In genomic region chr17:25569833-25570647, GRCm38 (mm10) we compare ENCODE assay signal across 8 mouse cellular contexts. TPM values are rescaled to one million over a fixed set of nuclear protein-coding genes. Genes with fewer than 3 reads are reported as not detected.
A peak's percentile ranks its signal among the peaks of the same experiment; 100 is the strongest.
DNase-seq lines count a peak whose midpoint lies in the region; ATAC-seq and TF ChIP-seq lines count a peak whose summit lies in the region.

No protein-coding gene starts in this region.

- peak overlapping the region; percentile 72 for H3K4me3 ChIP-seq in testis, adult 2 months (ENCODE audit: control insufficient read depth, low read depth, low read length)
- peak overlapping the region; percentile 54 for H3K4me3 ChIP-seq in hindbrain, embryonic 15.5 days
- peak overlapping the region; percentile 50 for H3K4me3 ChIP-seq in midbrain, embryonic 16.5 days (ENCODE audit: low read depth, low read length)

- TF ChIP-seq POLR2A in testis, adult 2 months (IDR thresholded peaks at IDR 0.05; ENCODE audit: control insufficient read depth, low read depth, low read length) = no peak

- peak overlapping the region; percentile 59 for H3K9ac ChIP-seq in hindbrain, embryonic 15.5 days
- H3K9ac ChIP-seq in midbrain, embryonic 16.5 days (ENCODE audit: low read depth, low read length) = peak overlapping the region; percentile 68

- H3K4me2 ChIP-seq in hindbrain, embryonic 15.5 days = peak overlapping the region; percentile 94
- H3K4me2 ChIP-seq in midbrain, embryonic 16.5 days (ENCODE audit: low read length) = peak overlapping the region; percentile 96

- TF ChIP-seq CTCF in testis, adult 2 months (IDR thresholded peaks at IDR 0.05; ENCODE audit: control insufficient read depth, insufficient read depth, insufficient replicate concordance, low read depth, low read length) = no peak

- no peaks in the 10 kb centered on the region for H3K27me3 ChIP-seq in testis, adult 2 months (ENCODE audit: control insufficient read depth, insufficient read depth, low read length)
- peaks cover 22% of the 10 kb centered on the region; the same call in 1 of the 2 replicates for H3K27me3 ChIP-seq in hindbrain, embryonic 15.5 days
- H3K27me3 ChIP-seq in midbrain, embryonic 16.5 days (ENCODE audit: control insufficient read depth, insufficient read depth, low read depth, low read length) = peaks cover 32% of the 10 kb centered on the region

- no peaks in the 10 kb centered on the region for H3K9me3 ChIP-seq in hindbrain, embryonic 15.5 days
- no peaks in the 10 kb centered on the region for H3K9me3 ChIP-seq in midbrain, embryonic 16.5 days (replicated peaks; ENCODE audit: control insufficient read depth, low read length, poor library complexity, severe bottlenecking)

- H3K4me1 ChIP-seq in testis, adult 2 months (ENCODE audit: control insufficient read depth, insufficient read depth, low read length) = peaks cover 25% of the 10 kb centered on the region
- peaks cover 40% of the 10 kb centered on the region for H3K4me1 ChIP-seq in hindbrain, embryonic 15.5 days (replicated peaks)
- peaks cover 18% of the 10 kb centered on the region for H3K4me1 ChIP-seq in midbrain, embryonic 16.5 days (ENCODE audit: control insufficient read depth, insufficient read depth, low read length)

- 1% methylated on average over 54 of the region's 54 CpGs for WGBS in hindbrain, embryonic 15.5 days
- WGBS in midbrain, embryonic 16.5 days = 4% methylated on average over 53 of the region's 54 CpGs

- ATAC-seq in hindbrain, embryonic 15.5 days (ENCODE audit: low FRiP score, low read depth) = 0 out of 2 replicates have a peak, but pooled peaks have one; percentile 9
- ATAC-seq in midbrain, embryonic 16.5 days = 0 out of 2 replicates have a peak, but pooled peaks have one; percentile 10

- DNase-seq in heart, adult 11 months = peak; percentile 94
- no peak for DNase-seq in heart, adult 9 months (ENCODE audit: low spot score in 2 of 2)
- no peak for DNase-seq in testis, postnatal 10 days (ENCODE audit: low spot score)
- no peak for DNase-seq in c-Kit-positive CD71-positive TER-119-positive erythroid progenitor cells, embryonic 14.5 days (ENCODE audit: low spot score)
- DNase-seq in testis, postnatal 14 days (ENCODE audit: low spot score) = no peak

- H3K27ac ChIP-seq in testis, adult 2 months (ENCODE audit: control insufficient read depth, insufficient read depth, low read depth, low read length) = peak overlapping the region; percentile 46
- H3K27ac ChIP-seq in hindbrain, embryonic 15.5 days (replicated peaks) = peak overlapping the region; percentile 25; the same call in 1 of the 2 replicates
- no peak overlapping the region for H3K27ac ChIP-seq in midbrain, embryonic 16.5 days (ENCODE audit: low read length)

- no peaks in the 10 kb centered on the region for H3K36me3 ChIP-seq in testis, adult 2 months (ENCODE audit: control insufficient read depth, insufficient read depth, low read length)
- H3K36me3 ChIP-seq in hindbrain, embryonic 15.5 days = no peaks in the 10 kb centered on the region
- no peaks in the 10 kb centered on the region for H3K36me3 ChIP-seq in midbrain, embryonic 16.5 days (ENCODE audit: control insufficient read depth, insufficient read depth, low read length)

RNA-seq across cellular contexts. Expression of gene Sox8, which starts 0.4 kb away (rescaled TPM):
- polyA plus RNA-seq in testis, adult 2 months (2012; rRNA removed) = 6.7 and 8.2 TPM in 2 replicates
- 17.8 and 23.8 TPM in 2 replicates for polyA plus RNA-seq in hindbrain, embryonic 15.5 days (2015; fragmentation: Nextera tagmentation; extraction: Ambion mirVana)
- polyA plus RNA-seq in midbrain, embryonic 16.5 days (2015; fragmentation: Nextera tagmentation; extraction: Ambion mirVana) = 10.1 and 16.2 TPM in 2 replicates

RNA-seq across cellular contexts. Expression of gene Lmf1, which starts 8.8 kb away (rescaled TPM):
- 87.6 and 93.5 TPM in 2 replicates for polyA plus RNA-seq in testis, adult 2 months (2012; rRNA removed)
- polyA plus RNA-seq in hindbrain, embryonic 15.5 days (2015; fragmentation: Nextera tagmentation; extraction: Ambion mirVana) = 23.8 and 25.1 TPM in 2 replicates
- polyA plus RNA-seq in midbrain, embryonic 16.5 days (2015; fragmentation: Nextera tagmentation; extraction: Ambion mirVana) = 20.4 and 20.6 TPM in 2 replicates
